Mouse (Mus musculus) 3T3-L1 (cell line): ENCODE results near the gene Mms19.

ENCODE experiments used
- DNase-seq: peaks from one replicate; pipeline ENCODE4 v3.0.0-alpha.2; 2015; ENCODE audit warnings: low read depth, low spot score

Mms19 gene

GRCm38 (mm10) chr19:41998770-41999548, 18.0 kb upstream of the Mms19 start:
- DNase-seq: peak; percentile 83

GRCm38 (mm10) chr19:41997090-41997489, 16.1 kb upstream of the Mms19 start:
- DNase-seq: no peak

GRCm38 (mm10) chr19:41995483-41995882, 14.5 kb upstream of the Mms19 start:
- DNase-seq: no peak

GRCm38 (mm10) chr19:41994023-41994422, 13.1 kb upstream of the Mms19 start:
- no peak for DNase-seq

GRCm38 (mm10) chr19:41993484-41993883, 12.5 kb upstream of the Mms19 start:
- peak; percentile 94 for DNase-seq

DNA sequence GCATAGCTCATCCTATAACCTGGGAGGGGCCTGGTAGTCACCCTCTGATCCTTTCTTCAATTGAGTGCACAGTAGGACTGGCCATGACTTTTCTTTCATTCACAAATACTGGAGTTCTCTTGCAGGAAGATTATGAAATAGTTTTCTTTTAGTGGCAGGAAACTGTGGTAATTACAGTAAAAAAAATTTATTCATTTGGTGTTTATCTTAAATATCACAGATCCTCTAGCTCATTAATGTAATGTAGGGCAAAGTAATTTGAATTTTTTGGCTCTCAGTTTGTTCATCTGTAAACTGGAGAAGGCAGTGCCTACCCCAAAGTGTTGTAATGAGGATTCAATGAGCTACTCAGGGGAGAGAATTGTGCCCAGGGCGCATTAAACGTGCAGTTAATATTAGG, 12.0 kb upstream of the Mms19 start:
- DNase-seq: no peak

DNA sequence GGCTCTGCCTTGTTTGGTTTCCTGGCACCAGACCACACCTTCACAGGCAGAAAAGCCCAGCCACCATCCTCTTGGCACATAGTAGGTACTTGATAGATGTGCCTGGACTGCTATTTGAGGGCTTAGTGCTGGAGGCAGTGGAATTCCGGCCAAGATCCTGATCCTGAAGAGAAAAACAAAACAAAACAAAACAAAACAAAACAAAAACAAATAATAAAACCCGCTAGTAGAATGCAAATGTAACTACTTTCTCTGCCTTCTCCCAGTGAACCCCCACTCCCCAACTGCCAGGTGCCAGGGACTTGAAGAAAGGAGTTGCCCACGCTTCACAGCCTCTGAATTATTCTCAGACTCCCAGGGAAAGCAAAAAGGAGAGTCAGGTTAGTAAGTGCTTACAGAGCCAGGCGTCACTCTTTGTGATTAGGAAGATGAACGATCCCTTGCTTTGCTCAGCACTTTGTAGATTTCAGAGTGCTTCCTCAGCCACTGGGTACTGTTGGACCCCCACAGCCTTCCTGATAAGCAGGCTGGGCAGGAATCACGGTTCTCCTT, 11.0 kb upstream of the Mms19 start:
- no peak for DNase-seq

DNA sequence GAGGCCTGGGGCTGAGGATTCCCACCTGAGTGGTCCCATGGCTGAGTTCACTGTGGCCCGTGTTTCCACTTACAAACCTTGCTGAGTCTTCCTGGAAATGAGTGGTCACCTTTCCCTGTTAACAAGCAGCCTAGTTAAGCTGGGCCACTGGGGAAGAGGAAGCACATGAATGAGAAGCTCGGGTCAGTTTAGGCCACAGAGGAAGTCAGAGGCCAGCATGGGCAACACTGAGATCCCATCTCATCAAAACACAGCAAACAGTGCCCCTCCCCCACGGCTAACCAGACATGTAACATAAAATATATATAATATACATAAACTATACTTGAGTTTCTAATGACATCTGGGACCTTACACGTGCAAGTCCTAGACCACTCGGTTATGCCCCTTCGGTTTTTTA, 8.9 kb upstream of the Mms19 start:
- no peak for DNase-seq

DNA sequence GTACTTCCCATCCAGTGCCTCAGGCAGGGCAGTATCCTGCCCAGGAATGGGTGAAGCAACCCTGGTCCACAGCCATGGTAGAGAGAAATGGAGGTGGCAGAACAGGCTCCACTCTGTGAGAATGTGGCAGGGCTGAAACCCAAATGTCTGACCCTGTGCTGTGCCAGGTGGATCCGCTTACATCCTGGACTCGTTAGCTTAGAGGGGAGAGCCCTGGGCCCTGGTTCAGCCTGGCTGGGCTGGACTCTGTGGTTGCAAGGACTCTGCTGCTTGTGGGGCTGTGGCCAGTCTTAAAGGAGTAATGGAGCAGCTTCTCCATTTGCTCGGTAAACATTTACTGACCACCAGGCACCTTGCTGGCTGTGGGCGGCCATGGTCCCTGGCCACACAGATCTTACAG, 6.2 kb upstream of the Mms19 start:
- DNase-seq: no peak

- DNase-seq: no peak
Observed at GRCm38 (mm10) chr19:41985994-41986393, 5.0 kb upstream of the Mms19 start.

DNA sequence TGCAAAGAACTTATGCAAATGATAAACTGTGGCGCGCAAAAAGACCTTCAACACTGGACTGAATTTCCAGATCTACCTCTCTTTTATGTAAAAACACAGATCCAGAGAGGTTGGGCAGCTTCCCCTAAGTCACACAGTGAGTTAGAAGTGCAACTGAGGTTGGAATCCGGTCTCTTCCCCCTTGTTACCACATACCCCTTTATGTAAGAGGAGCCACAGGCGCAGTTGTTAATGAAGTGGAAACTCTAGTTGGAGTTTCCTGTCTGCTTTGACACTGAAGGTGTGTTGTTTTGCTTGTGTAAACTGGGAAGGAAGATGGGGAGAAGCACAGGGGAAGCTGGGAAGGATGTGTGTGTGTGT, 1.8 kb upstream of the Mms19 start:
- DNase-seq: peak; percentile 45

GRCm38 (mm10) chr19:41981931-41982790, 1.2 kb upstream of the Mms19 start:
- peak; percentile 62 for DNase-seq

- no peak for DNase-seq
Observed at GRCm38 (mm10) chr19:41981595-41981927, 604 bp upstream of the Mms19 start, which contains the start of gene Ubtd1. Gene Ubtd1 (plus strand): TSS chr19:41981763.

DNA sequence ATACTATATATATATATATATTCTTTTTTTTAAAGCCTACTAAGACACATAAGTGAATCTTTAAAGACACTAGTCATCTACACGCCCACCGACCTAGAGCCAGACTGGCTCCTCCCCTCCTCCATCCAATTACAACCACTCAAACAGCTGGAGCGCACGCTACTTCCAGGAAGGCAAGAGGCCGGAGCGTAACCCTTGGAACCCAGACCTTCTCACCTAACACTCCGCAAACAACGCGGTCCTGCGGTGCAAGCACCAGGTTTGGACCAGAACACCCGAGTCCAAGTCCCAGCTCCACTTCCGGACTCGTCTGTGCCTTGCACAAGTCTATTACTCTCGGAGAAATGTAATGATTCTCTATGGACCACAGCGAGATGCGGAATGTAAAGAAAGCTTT, 537 bp downstream of the Mms19 start:
- peak; percentile 81 for DNase-seq

DNA sequence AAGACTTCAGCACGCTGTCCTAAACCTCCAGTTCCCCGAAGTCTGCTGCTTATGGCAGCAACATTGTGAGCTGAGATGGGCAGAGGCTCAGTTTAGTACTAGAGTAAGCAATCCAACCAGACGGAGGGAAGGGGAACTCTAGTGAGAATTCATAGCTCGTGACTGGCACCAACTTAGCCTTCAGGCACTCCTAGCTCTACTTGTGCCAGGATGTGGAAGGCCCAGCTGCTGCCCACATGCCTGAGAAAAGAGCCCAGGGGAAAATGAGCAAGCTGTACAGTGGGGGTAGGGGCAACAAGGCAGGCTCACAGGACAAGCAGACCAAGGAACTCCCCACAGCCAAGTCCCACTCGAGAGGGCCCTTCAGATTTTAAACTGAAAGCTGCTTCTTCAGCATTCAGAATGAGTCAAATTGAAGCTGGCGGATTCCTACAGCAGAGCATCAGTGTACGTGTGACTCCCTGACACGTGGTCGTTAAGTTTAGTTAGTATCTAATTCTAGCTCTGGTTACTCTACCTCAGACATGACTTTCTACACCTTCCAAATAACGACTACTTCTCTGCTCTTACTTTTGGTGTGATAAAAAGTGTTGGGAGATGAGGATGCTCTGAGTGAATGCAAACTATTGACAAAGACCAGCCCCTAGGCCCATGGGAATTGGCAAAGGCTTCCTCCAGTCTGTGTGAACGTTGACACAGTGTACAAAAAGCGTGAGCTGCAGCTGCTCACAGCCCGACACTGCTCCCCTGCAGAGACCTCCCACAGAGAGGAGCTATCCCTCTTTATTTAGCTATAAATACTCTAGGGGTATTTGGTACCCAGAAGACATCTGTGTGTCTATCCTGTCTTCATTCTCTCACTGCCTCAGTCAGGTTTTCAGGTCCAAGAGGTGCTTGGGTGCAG, 6.8 kb downstream of the Mms19 start:
- no peak for DNase-seq

DNA sequence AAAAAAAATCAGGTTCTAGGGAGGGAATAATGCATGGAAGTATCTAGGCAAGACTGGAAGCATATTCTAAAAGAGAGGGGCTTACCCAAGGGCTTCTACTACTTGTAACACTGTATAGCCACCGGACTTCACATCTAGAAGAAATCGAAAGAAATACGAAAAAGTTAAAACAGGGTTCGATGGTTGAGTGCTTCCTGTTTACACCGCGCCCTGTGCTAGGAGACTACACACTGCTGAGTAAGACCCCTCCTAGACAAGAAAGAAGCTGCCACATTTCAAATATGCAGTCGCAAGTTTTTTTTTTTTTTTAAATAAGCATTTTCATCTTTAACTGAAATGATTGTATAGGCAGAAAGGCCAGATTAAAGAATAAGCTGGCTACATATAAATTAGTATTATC, 11.3 kb downstream of the Mms19 start:
- no peak for DNase-seq

- no peak for DNase-seq
Observed at GRCm38 (mm10) chr19:41953574-41953973, 27.4 kb downstream of the Mms19 start.

DNA sequence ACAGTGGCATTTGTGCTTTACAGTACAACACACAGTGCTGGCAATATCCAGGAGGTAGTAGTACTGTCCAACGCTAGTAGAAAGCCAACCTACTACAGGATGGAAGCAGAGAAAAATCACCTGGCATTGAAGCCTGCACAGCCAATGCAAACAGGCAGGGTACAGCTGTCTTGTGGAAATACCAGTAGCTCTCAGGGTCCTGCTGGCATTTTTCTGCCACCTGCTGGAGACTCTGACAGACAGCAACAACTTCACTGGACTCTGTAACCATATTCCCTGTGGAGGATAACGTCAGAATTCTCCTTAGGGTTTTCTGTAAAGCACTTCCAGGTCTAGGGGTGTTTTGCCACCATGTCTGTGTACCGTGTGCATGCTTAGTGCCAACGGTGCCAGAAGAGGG, 28.7 kb downstream of the Mms19 start:
- DNase-seq: peak; percentile 68

DNA sequence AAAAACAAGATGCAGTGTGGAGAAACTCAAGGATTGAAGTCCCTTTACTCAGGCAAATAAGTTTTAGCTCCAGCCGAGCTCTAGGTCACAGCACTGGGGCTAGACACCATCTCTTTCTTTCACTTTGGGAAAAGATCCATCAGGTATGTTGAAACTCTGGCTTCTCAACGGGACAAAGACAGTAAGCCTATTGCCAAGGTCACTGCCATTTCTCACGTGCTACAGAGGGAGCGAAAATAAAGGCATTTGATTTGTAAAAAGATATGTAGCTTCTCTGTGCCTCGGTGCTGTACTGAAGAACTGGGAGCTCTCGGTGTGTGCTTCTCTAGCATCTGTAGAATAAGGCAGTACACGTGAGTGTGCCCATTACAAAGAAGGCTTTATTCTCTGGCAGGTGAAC, 37.1 kb downstream of the Mms19 start:
- no peak for DNase-seq

DNA sequence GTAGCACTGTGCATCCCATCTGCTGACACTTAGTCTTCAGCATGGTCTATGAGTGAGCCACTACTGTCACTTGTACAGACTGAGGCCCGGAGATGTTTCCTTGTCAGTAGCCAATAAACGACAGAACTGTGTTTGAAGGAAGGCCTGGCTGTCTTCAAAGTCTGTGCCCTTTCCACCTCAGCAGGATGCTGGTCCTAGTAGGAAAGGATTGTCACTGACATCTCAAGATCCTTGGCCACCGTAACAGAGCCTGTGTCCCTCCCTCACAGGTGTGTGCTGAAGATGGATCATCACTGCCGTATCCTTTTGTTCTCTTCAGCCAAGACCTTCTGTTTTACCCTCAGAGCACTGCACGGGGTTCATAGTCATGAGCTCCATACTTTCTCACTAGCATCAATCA, 42.4 kb downstream of the Mms19 start:
- no peak for DNase-seq

DNA sequence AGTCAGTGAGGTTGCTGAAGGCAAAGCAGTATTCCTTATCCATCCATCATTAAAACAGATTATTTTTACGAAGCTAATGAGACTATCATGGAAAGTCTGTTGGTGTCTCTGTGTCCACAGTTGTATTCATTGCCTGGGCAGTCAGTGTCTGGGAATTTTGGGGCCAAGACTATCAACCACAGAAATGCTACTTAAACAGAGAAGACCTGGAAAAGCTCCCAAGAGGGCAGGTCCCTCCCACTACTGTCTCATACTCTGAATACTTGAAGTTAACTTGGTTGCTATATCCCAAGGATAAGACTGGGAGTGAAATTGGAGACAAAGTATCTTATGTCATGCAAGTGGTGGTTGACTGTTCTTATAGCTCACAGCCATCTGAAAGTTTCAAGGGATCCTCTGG, 45.0 kb downstream of the Mms19 start:
- DNase-seq: peak; percentile 97

DNA sequence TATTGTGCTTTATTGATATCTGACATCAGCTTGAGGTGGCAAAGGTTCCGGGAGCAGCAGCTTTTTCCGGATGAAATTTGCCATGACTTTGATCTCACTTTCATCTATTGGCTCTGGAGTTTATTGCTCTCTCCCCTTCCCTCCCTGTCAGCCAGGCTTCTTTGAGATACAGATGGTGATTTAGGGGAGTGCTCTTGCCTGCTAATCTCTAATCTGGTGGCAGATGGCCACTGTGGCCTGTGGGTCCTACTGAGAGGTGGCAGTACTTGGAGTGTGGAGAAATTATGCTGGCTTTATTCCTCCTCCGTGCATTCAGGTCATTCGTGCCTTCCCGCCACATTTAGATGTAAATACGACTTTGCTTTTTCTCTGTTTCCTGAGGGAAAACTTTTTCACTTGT, 46.8 kb downstream of the Mms19 start:
- DNase-seq: no peak
